Mouse (Mus musculus) v-Abl transformed pro-B cells (cell line): ENCODE data around the gene Abl1.

ENCODE experiments used
- in situ Hi-C, 2 experiments: fragments of 400-800 bp; cut with MboI; formaldehyde crosslinking; loops; one replicate each; pipeline ENCODE4 v1.15.1; 2025; ENCODE audit not compliant: unreplicated experiment in 2 of 2

Abl1 gene

GRCm38 (mm10) chr2:31770781-31771441, 82.7 kb downstream of the Abl1 start:
- in situ Hi-C loops = loop anchor here in 1 of 2 experiments (10.0 kb wide), 1 partner anchor 46 kb away; no protein-coding TSS in a partner anchor

- in situ Hi-C loops = loop anchor here in 1 of 2 experiments (10.0 kb wide), 1 partner anchor 52 kb away; no protein-coding TSS in a partner anchor
Observed at GRCm38 (mm10) chr2:31776479-31776878, 88.3 kb downstream of the Abl1 start.

- in situ Hi-C loops = loop anchor here in 1 of 2 experiments (10.0 kb wide), 1 partner anchor 54 kb away; no protein-coding TSS in a partner anchor
Observed at GRCm38 (mm10) chr2:31779258-31779657, 91.1 kb downstream of the Abl1 start.

GRCm38 (mm10) chr2:31782958-31783602, 94.9 kb downstream of the Abl1 start:
- in situ Hi-C loops = loop anchor here in 1 of 2 experiments (10.0 kb wide), 1 partner anchor 352 kb away; no protein-coding TSS in a partner anchor

GRCm38 (mm10) chr2:31785074-31785473, 96.9 kb downstream of the Abl1 start:
- in situ Hi-C loops = loop anchor here (5.0 to 10.0 kb wide), 4 partner anchors 98 to 350 kb away; partner anchors contain the start of genes Abl1 (in 2 of the 2) and Lamc3 (in 1 of the 2)

GRCm38 (mm10) chr2:31787029-31787428, 98.9 kb downstream of the Abl1 start:
- in situ Hi-C loops = loop anchor here (5.0 to 10.0 kb wide), 4 partner anchors 100 to 348 kb away; partner anchors contain the start of genes Abl1 (in 2 of the 2) and Lamc3 (in 1 of the 2)

- in situ Hi-C loops = loop anchor here (5.0 to 10.0 kb wide), 4 partner anchors 99 to 347 kb away; partner anchors contain the start of genes Abl1 (in 2 of the 2) and Lamc3 (in 1 of the 2)
Observed at GRCm38 (mm10) chr2:31788227-31788626, 100.1 kb downstream of the Abl1 start.

GRCm38 (mm10) chr2:31789215-31789614, 101.0 kb downstream of the Abl1 start:
- in situ Hi-C loops = loop anchor here (5.0 to 10.0 kb wide), 4 partner anchors 98 to 346 kb away; partner anchors contain the start of genes Abl1 (in 2 of the 2) and Lamc3 (in 1 of the 2)

- in situ Hi-C loops = no loop called here
Observed at GRCm38 (mm10) chr2:31790728-31791251, 102.6 kb downstream of the Abl1 start.

GRCm38 (mm10) chr2:31791260-31791659, 103.1 kb downstream of the Abl1 start:
- in situ Hi-C loops = no loop called here

GRCm38 (mm10) chr2:31792611-31793010, 104.4 kb downstream of the Abl1 start:
- in situ Hi-C loops = no loop called here

GRCm38 (mm10) chr2:31796943-31797342, 108.8 kb downstream of the Abl1 start:
- in situ Hi-C loops = no loop called here

GRCm38 (mm10) chr2:31801416-31801815, 113.2 kb downstream of the Abl1 start:
- in situ Hi-C loops = no loop called here

- in situ Hi-C loops = no loop called here
Observed at GRCm38 (mm10) chr2:31802811-31803210, 114.6 kb downstream of the Abl1 start.

- in situ Hi-C loops = no loop called here
Observed at GRCm38 (mm10) chr2:31803480-31803879, 115.3 kb downstream of the Abl1 start.

GRCm38 (mm10) chr2:31806639-31807382, 118.6 kb downstream of the Abl1 start:
- in situ Hi-C loops = no loop called here

GRCm38 (mm10) chr2:31808410-31809357, 120.5 kb downstream of the Abl1 start:
- in situ Hi-C loops = no loop called here

GRCm38 (mm10) chr2:31809358-31809740, 121.2 kb downstream of the Abl1 start:
- in situ Hi-C loops = no loop called here

GRCm38 (mm10) chr2:31810444-31810843, 122.3 kb downstream of the Abl1 start, which contains the start of gene Qrfp:
Qrfp (minus strand) TSS chr2:31810580.
- in situ Hi-C loops = loop anchor here (10.0 kb wide), 1 partner anchor 324 kb away; no protein-coding TSS in a partner anchor
